Mouse (Mus musculus): Measurements from ENCODE around the gene Gpd1l.

GRCm38 (mm10) chr9:114934231-114934630 lies 444 bp upstream of the Gpd1l start:
- TF ChIP-seq CTCF (conservative IDR thresholded peaks at IDR 0.05; ENCODE audit: low read length) (no peak), POU5F1 (IDR thresholded peaks at IDR 0.05; ENCODE audit: borderline replicate concordance, low read length) (no peak)
